Mouse (Mus musculus) Patski (cell line): Measurements from ENCODE around the gene Qtrt1. TPM values are rescaled to one million over a fixed set of nuclear protein-coding genes. Genes with fewer than 3 reads are reported as not detected.

ENCODE experiments used
- ATAC-seq: fragments of 100-300 bp; one replicate; pipeline ENCODE4 v1.8.0; 2021
- CTCF ChIA-PET: fragments of 350-600 bp; sonication (Branson Sonifier 250); formaldehyde crosslinking; loops from one replicate; lab custom pipeline; 2022; ENCODE audit warnings: inconsistent platforms; lab: Charles Lee
- POLR2A ChIA-PET: fragments of 350-600 bp; sonication (Branson Sonifier 250); formaldehyde crosslinking; loops from one replicate; lab custom pipeline; 2022; ENCODE audit warnings: antibody characterized with exemption, inconsistent platforms; lab: Charles Lee
- DNase-seq: peaks from one replicate; pipeline ENCODE4 v3.0.0-alpha.2; 2011; ENCODE audit warnings: low read depth, low spot score
- H3K27me3 ChIP-seq: fragments of 371-371 bp; one replicate; pipeline ENCODE4 v1.5.1; 2021
- CTCF ChIP-seq: fragments of 100-300 bp; IDR thresholded peaks from one replicate; pipeline ENCODE4 v1.5.1; 2021
- in situ Hi-C: fragments of 300-500 bp; cut with MboI; formaldehyde crosslinking; loops from 3 replicates; pipeline ENCODE4 v1.11.1; 2018; ENCODE audit warnings: low pct_unique_long_range_greater_than_20kb, mixed read lengths
- polyA plus RNA-seq: library from polyadenylated mRNA; unstranded; gene quantifications from one replicate; pipeline ENCODE4 v1.2.3, GENCODE M21; 2021

Gene Qtrt1
- polyA plus RNA-seq, 1 experiment from 2014 or later, result 30.2 TPM

DNA sequence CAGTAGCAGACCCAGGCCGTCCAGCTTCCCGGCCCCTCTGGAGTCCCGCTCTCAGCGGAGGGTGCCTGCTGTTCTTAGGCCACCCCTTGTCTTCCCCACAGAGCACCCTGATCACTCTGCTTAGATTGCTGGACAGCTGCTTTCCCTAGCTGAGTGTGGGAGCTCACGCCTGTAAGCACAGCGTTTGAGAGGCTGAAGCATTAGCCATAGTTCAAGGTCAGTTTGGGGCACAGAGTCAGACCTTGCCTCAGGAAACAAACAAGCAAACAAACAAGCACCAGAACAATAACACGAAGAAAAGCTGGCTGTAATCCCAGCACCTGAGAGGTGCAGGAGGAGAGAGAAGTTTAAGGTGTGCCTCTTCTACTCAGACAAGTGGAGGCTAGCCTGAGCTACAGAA is 20.4 kb downstream of the Qtrt1 start:
- ChIA-PET POLR2A (interaction anchor here (1.2 kb wide), 1 partner anchor 13 kb away, joined by 3 read pairs; no protein-coding TSS in a partner anchor), CTCF (no interaction called here)
- no peak for TF ChIP-seq CTCF
- ATAC-seq (no peak), DNase-seq (no peak)
- in situ Hi-C loops, result no loop called here
- H3K27me3 ChIP-seq, result no peaks in the 10 kb centered on the region

DNA sequence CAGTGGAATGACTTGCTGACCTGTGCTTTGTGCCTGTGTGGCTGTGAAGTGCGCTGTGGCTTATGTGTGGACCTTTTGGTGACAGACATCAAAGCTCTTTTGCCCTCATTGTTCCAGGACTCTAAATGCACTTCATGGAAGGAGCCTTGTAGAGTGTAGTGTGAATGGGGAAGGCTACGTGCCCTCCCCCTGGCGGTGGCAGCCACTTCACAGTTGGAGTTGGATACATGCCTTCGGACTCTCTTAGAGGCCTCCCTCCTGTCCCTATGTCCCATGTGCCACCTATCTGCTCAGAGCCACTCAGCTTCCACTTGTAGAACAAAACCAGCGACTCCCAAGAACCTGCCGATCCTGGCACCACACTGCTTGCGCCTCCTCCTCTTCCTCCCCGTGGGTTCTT is 22.1 kb downstream of the Qtrt1 start:
- ATAC-seq, result no peak
- CTCF ChIA-PET, result no interaction called here

DNA sequence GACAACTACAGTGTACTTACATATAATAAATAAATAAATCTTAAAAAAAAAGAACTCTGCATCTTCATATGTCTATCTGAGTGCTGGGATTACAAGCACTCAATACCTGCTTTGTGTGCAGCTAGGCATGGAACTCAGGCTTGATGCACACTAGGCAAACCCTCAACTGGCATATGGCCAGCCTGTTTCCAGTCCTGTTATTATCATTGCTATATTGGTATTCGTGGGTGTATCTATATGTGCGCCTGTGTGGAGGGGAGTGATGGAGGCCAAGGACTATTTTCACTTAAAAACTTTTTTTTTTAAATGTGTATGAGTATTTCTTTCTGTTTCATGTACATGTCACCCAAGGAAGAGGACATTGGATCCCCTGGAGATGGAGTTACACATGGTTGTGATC is 22.8 kb downstream of the Qtrt1 start:
- H3K27me3 ChIP-seq, result no peaks in the 10 kb centered on the region
- POLR2A ChIA-PET, result no interaction called here
- CTCF ChIA-PET, result interaction anchor here (0.7 kb wide), 1 partner anchor 10 kb away, joined by 3 read pairs; no protein-coding TSS in a partner anchor
- no peak for TF ChIP-seq CTCF
- DNase-seq (no peak), ATAC-seq (no peak)
- in situ Hi-C loops, result no loop called here

More for the DNA sequence above, 22.1 kb downstream of the Qtrt1 start:
- no peak for TF ChIP-seq CTCF
- no peaks in the 10 kb centered on the region for H3K27me3 ChIP-seq
- in situ Hi-C loops, result no loop called here
- no peak for DNase-seq
- POLR2A ChIA-PET, result no interaction called here

DNA sequence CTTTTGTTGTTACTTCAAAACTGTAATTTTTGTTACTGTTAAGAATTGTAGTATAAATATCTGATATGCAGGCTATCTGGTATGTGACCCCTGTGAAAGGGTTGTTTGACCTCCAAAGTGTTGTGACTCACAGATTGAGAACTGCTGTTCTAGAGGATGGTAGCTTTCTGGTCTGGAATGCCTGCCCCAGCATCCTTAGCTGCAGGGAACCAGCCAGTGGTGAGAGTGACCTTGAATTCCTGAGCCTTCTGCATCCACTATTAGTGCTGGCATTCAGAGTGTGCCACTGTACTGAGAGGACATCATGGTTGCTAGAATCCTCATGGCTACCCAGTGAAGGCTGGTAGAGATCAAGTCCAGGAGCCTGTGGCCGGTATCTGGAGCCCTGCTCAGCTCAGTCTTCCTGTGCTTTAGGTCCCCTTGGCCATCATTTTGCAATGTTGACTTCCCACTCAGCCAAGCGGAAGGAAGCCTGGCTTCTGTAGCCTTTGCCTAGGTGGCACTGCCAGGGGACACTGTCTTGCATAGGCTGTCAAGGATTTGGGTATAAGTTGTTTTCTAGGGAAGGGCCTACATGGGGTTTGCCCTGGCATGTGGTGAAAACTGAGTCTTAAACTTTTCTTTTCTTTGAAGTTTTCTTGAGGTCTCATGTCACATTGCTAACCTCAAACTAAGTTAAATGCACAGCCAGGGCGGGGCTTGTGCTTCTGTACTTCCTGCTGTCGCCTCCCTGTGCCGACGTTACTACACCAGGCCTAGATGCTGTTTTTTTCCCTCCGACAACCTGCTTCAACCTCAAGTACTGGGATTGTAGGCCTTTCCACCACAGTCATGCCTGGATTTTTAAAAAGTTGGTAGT is 24.4 kb downstream of the Qtrt1 start:
- ATAC-seq (no peak), DNase-seq (no peak)
- in situ Hi-C loops, result no loop called here
- CTCF ChIA-PET, result no interaction called here
- POLR2A ChIA-PET, result no interaction called here
- H3K27me3 ChIP-seq, result no peaks in the 10 kb centered on the region
- TF ChIP-seq CTCF, result no peak

DNA sequence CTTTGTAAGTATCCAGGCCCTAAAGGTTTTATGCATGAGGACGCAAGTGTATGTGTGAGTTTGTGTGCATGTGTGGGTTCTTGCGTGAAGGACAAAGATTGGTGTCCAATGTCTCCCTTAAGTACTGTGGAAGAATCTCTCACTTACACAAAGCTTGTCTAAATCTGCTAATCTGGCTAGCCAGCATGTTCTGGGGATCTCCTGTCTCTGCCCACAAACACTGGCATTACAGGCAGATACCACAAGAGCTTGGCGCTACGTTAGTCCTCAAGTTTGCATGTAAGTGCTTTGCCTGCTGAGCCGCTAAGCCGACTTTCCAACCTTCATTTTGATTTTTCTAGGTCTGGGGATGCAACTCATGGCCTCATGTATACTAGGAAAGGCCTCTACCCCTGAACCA is 25.9 kb downstream of the Qtrt1 start:
- in situ Hi-C loops, result no loop called here
- CTCF ChIA-PET, result no interaction called here
- H3K27me3 ChIP-seq, result no peaks in the 10 kb centered on the region
- POLR2A ChIA-PET, result no interaction called here
- DNase-seq (no peak), ATAC-seq (no peak)
- TF ChIP-seq CTCF, result no peak

DNA sequence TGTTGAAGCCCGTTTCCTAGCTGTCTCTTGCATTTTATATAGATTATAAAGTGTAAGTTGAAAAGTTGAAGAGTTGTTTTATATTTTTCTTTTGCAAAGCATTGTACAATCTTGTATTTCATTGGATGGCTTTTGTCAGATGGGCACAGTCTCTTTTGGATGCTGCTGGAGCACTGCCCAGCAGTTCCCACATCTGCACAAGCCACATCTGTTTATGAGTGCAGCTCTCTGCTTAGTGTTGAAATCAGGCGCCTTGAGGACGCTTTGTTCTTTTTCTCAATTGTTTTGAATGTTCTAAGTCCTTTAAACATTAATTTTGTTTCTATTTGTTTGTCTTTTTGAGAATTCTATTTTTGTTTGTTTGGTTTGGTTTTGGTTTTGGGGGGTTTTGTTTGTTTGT is 26.6 kb downstream of the Qtrt1 start:
- in situ Hi-C loops, result no loop called here
- DNase-seq (no peak), ATAC-seq (no peak)
- no peaks in the 10 kb centered on the region for H3K27me3 ChIP-seq
- TF ChIP-seq CTCF, result no peak
- POLR2A ChIA-PET, result no interaction called here
- CTCF ChIA-PET, result no interaction called here

DNA sequence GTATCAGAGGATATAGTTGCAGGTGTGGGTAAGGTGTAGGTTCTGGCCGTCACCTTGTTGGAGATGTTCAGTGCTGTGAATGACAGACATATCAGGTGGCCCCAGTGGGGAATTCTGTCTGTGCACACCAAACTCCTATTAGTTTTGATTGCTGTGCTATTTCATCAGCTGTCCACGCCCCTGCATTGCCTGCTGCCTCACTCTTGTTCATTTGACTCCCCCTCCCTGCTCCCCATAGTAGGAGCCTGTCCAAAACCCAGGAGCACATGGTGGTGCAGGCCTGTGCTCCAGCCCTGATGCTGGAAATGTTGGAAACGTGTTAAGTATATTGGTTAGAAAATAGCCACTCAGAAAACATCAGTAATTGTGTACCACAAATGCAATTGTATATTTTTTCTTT is 27.8 kb downstream of the Qtrt1 start:
- in situ Hi-C loops, result no loop called here
- TF ChIP-seq CTCF, result no peak
- no peaks in the 10 kb centered on the region for H3K27me3 ChIP-seq
- POLR2A ChIA-PET, result no interaction called here
- no peak for DNase-seq
- CTCF ChIA-PET, result interaction anchor here (0.7 kb wide), 1 partner anchor 30 kb away, joined by 3 read pairs; no protein-coding TSS in a partner anchor
- no peak for ATAC-seq

DNA sequence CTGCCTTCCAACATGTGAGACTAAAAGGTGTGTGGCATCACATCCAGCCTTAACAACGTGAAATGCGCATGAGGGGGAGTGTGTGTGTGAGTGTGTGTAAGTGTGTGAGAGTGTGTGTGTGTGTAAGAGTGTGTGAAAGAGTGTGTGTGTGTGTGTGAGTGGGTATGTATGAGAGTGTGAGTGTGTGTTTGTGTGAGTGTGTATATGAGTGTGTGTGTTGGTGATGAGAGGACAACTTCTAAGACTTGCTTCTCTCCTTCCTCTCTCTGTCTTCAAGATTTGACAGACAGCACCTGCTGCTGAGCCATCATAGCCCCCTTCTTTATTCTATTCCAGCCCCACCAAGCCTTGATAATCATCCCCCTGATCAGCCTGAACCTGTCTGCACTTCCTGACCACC is 28.3 kb downstream of the Qtrt1 start:
- H3K27me3 ChIP-seq, result no peaks in the 10 kb centered on the region
- DNase-seq (no peak), ATAC-seq (no peak)
- in situ Hi-C loops, result no loop called here
- CTCF ChIA-PET, result no interaction called here
- POLR2A ChIA-PET, result no interaction called here
- no peak for TF ChIP-seq CTCF

DNA sequence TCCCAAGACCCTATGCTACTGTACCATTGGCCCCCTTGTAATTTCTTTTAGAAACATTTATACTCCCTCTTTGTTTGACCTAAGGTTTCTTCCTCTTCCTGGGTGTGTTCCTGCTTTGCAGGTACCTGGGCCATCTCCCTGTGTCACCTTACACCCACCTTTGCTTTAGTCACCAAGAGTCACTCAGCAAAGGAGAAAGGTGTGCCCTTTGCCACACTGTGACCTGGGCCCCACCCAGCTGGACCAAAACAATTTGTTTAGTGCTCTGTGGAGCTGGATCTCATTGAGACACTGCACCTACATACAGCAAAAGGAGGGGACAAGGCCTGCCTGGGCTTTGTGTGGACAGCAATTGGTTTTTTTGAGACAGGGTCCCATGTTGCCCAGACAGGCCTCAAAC is 28.8 kb downstream of the Qtrt1 start:
- DNase-seq, result no peak
- no peak for TF ChIP-seq CTCF
- ATAC-seq, result no peak
- ChIA-PET POLR2A (no interaction called here), CTCF (no interaction called here)
- no peaks in the 10 kb centered on the region for H3K27me3 ChIP-seq
- in situ Hi-C loops, result no loop called here

DNA sequence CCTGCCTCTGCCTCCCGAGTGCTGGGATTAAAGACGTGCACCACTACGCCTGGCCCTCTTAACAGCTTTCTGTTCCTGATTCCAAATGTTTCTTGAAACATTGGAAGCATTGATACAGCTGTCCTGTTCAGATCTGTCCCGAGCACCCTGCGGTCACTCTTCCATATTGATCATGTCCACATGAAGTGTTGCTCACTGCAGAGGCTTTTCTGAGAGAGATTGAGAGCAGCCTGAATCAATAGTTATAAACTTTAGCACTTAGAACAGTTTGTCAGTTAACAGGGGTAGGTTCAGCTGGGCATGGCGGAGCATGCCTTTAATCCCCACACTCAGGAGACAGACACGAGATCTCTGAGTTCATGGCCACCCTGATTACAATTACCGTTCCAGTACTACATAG is 32.2 kb downstream of the Qtrt1 start:
- ChIA-PET POLR2A (no interaction called here), CTCF (interaction anchor here (1.7 kb wide), 1 partner anchor 9 kb away, joined by 3 read pairs; no protein-coding TSS in a partner anchor)
- TF ChIP-seq CTCF, result no peak
- in situ Hi-C loops, result no loop called here
- ATAC-seq (no peak), DNase-seq (no peak)
- no peaks in the 10 kb centered on the region for H3K27me3 ChIP-seq

DNA sequence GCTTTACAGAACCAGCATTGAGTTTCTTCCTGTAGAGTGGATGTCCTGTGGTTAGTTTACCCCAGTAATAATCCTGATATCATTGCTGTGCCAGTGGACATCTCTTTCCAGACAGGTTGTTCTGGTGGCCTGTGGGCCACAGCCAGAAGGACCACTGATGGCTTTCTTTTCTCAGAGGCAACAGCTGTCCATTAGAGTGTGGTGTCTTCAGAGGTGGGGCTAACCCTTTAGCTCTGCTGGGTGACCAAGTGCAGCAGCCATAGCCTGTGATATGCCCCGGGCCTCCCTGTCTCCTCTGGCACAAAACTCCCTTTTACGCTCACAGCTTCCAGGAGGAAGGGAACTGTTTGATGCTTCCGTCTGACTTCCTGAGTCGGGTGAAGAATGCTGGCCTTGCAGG is 32.9 kb downstream of the Qtrt1 start:
- no peak for ATAC-seq
- ChIA-PET POLR2A (interaction anchor here (1.0 kb wide), 1 partner anchor 12 kb away, joined by 3 read pairs; no protein-coding TSS in a partner anchor), CTCF (interaction anchor here (0.8 to 1.7 kb wide), 2 partner anchors 10 to 12 kb away, joined by 3 read pairs; no protein-coding TSS in a partner anchor)
- DNase-seq, result no peak
- no peak for TF ChIP-seq CTCF
- H3K27me3 ChIP-seq, result no peaks in the 10 kb centered on the region
- in situ Hi-C loops, result no loop called here
